Mouse (Mus musculus): ENCODE measurements around the gene Pou2af1. TPM values are rescaled to one million over a fixed set of nuclear protein-coding genes. Genes with fewer than 3 reads are reported as not detected.

Pou2af1 gene
- under 1 TPM in 1 of 2 experiments, not detected in 1; 0.13 TPM for total RNA-seq (2021)
- long read RNA-seq, experiment 1 = 0 reads
- long read RNA-seq, experiment 2 = 0 reads

- no peak for DNase-seq
These were observed at the start of gene Pou2af1 for GRCm38 (mm10) chr9:51213023-51213728. Gene Pou2af1 (plus strand): TSS chr9:51213708.

- DNase-seq = no peak
These were observed 49.5 kb upstream of the Pou2af1 start for GRCm38 (mm10) chr9:51163989-51164388.

GRCm38 (mm10) chr9:51165312-51166180 is 48.0 kb upstream of the Pou2af1 start, which contains the start of gene Gm32742:
Gene Gm32742 (minus strand): TSS chr9:51165517.
- no peak for DNase-seq

GRCm38 (mm10) chr9:51167954-51168353 is 45.6 kb upstream of the Pou2af1 start:
- DNase-seq = no peak

GRCm38 (mm10) chr9:51168698-51169097 is 44.8 kb upstream of the Pou2af1 start:
- no peak for DNase-seq

- no peak for DNase-seq
These were observed 44.4 kb upstream of the Pou2af1 start for GRCm38 (mm10) chr9:51169133-51169532.

GRCm38 (mm10) chr9:51170298-51170697 is 43.2 kb upstream of the Pou2af1 start:
- DNase-seq = no peak

GRCm38 (mm10) chr9:51174890-51175464 is 38.5 kb upstream of the Pou2af1 start:
- no peak for DNase-seq

GRCm38 (mm10) chr9:51175722-51176121 is 37.8 kb upstream of the Pou2af1 start:
- DNase-seq = no peak

GRCm38 (mm10) chr9:51178297-51178696 is 35.2 kb upstream of the Pou2af1 start:
- no peak for DNase-seq

GRCm38 (mm10) chr9:51180621-51181020 is 32.9 kb upstream of the Pou2af1 start:
- peak; percentile 48 for DNase-seq

GRCm38 (mm10) chr9:51182716-51183710 is 30.5 kb upstream of the Pou2af1 start:
- DNase-seq = no peak

GRCm38 (mm10) chr9:51185386-51185785 is 28.1 kb upstream of the Pou2af1 start:
- no peak for DNase-seq

- no peak for DNase-seq
These were observed 27.6 kb upstream of the Pou2af1 start for GRCm38 (mm10) chr9:51185871-51186270.

- no peak for DNase-seq
These were observed 22.9 kb upstream of the Pou2af1 start for GRCm38 (mm10) chr9:51190655-51191054.

GRCm38 (mm10) chr9:51194790-51195189 is 18.7 kb upstream of the Pou2af1 start:
- no peak for DNase-seq

- DNase-seq = no peak
These were observed 4.6 kb upstream of the Pou2af1 start for GRCm38 (mm10) chr9:51208974-51209332.

- no peak for DNase-seq
These were observed 2.3 kb upstream of the Pou2af1 start for GRCm38 (mm10) chr9:51211191-51211590.

GRCm38 (mm10) chr9:51213729-51214237 is 275 bp downstream of the Pou2af1 start:
- DNase-seq = no peak

GRCm38 (mm10) chr9:51215311-51215710 is 1.8 kb downstream of the Pou2af1 start:
- no peak for DNase-seq

GRCm38 (mm10) chr9:51215949-51216348 is 2.4 kb downstream of the Pou2af1 start:
- no peak for DNase-seq

All from gastrocnemius, postnatal 25 days (tissue).